Mouse (Mus musculus) kidney, postnatal 10 days (tissue): ENCODE measurements at regions not wholly inside any gene's neighbourhood (a gene's known extent, or its start where the extent isn't known, plus 50 kb on each side); places are given as distances from the start of the nearest gene placed in this dataset.
"Not testable (repeated sequence)": the region's sequence is repeated elsewhere in the genome, so short reads cannot be mapped to it uniquely, and the experiment has no call there.

Experiments used
- DNase-seq: peaks from one replicate; pipeline ENCODE4 v3.0.0; 2021; ENCODE audit warnings: mixed read lengths

DNA sequence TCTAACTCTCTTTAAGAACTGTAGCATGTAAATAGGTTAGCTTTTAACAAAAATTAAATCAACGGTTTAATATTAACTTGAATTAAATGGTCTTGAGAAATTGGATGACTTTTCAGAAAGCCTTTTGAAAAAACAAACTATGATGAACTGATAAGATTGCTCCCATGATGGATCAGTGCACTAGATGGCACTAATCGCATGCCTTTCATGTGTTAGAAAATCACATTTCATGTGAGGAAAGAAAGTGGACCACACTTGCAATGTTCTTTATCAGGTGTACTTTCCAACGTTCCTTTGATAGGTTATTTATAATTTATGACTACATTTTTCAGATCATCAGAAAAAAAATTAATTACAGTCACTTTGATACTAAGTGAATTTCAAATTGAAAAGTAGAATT, 1003.2 kb upstream of the 4930412O13Rik start:
- DNase-seq = no peak

GRCm38 (mm10) chr2:8912417-8912816, 968.6 kb upstream of the 4930412O13Rik start:
- no peak for DNase-seq

GRCm38 (mm10) chr2:8924856-8925255, 956.2 kb upstream of the 4930412O13Rik start:
- DNase-seq = no peak

DNA sequence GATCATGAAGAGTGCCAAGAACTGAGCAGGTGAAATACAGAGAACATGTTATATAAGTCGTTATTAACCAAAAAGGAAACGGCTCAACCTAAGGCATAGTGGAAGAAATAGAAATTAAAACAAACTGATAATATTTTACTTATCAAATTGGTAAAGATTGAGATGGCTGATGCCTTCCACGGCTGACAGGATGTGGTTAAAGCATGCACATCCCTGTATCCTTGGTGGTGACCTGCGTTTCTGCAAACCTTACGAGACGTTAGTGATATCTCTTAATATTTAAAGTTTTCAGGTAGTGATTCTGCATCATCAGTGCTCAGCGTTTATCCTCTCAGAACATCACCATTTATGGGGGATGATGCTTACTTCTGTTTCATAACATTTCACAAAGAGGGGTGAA, 939.5 kb upstream of the 4930412O13Rik start:
- no peak for DNase-seq

DNA sequence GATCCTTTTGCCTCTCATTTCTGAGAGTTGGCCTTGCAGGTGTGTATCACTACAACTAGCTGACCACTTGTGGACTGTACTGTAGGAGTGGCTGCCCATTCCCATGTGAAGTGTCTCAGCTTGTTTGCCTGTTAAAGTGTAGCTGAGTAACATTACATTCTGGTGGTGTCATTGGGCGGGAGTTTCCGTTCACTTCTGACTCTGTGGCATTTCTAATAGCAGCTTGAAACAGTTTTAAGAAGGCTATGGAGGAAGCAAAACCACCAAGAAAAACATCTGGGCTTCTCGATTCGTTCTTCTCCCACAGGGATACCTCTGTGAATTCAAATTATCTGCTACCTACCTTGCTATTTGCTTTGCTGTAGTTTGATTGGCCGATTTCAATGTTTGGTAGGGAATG, 922.1 kb upstream of the 4930412O13Rik start:
- DNase-seq = no peak

DNA sequence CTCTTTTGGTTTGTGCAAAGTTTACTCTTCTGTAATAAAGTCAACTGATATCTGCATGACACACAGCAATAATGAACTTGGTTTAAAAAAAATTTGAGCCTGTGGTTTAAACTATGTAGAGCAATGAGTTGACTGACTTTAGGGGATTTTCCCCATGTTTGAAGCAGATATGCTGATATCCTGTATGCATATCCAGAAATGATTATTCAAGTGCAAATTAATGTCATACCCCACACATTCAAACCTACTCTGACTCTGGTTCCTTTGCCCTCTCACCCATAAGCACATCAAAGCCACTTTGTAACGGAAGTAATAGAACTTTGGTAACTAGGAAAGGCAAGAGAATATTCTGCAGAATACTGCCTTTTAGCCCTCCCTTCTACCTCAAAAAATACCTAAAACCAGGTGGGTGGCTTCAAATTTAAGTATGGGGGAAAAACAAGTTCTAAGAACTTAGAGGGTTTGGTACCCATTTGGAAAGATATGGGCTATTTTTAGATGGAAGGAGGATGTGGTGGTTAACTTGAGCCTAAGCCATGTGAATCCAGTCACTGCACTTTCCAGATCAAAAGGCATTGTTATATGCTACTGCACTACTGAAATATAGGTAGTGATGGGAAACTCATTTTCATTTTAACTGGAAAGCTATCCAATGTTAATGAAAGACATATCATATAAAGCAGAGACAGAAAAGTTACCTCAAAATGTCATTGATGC, 915.9 kb upstream of the 4930412O13Rik start:
- DNase-seq = no peak

DNA sequence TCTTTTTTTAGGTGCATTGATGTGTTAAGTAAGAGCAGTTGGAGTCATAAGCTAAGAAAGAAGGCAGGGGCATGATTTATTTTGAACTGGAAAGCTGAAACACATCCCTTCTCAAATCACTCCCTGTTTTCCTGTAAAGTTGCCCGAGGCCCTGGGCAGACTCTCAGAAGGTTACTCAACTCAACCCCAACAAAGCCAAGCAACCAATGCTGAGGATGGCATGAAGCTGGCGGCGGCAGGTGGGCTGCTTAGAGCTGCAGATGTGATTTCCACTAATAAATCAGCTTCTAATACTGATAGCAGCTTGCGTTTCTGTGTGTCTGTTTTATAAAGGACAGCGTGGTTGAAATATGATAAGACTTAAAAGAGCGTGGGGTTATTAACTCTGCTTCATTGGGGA, 905.4 kb upstream of the 4930412O13Rik start:
- DNase-seq = no peak

GRCm38 (mm10) chr2:9012326-9012725, 868.7 kb upstream of the 4930412O13Rik start:
- no peak for DNase-seq

GRCm38 (mm10) chr2:9033079-9033478, 848.0 kb upstream of the 4930412O13Rik start:
- no peak for DNase-seq

GRCm38 (mm10) chr2:9042355-9042754, 838.7 kb upstream of the 4930412O13Rik start:
- not testable (repeated sequence) for DNase-seq

GRCm38 (mm10) chr2:9047980-9048379, 833.1 kb upstream of the 4930412O13Rik start:
- no peak for DNase-seq

- DNase-seq = no peak
These were observed 807.2 kb upstream of the 4930412O13Rik start for GRCm38 (mm10) chr2:9073851-9074250.

DNA sequence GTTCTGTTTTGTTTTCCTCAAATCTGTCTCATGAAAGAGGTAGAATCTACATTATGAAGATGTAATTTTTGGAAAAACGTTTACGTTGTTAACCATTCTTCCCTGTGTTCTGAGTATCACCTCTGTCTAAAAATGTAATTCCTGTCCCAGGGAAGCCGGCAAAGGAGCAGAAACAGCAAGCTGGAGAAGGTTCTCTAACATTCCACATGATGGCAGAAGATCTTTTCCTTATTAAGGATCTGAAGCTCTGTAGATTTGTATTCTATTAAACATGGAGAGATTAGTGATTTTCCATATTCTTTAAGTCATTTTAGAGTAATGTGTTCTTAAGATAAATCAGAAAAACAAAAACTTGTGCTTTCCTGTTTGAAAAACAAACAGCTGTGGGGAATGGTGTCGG, 802.9 kb upstream of the 4930412O13Rik start:
- DNase-seq = no peak

- DNase-seq = no peak
These were observed 799.3 kb upstream of the 4930412O13Rik start for GRCm38 (mm10) chr2:9081746-9082145.

GRCm38 (mm10) chr2:9095317-9095716, 785.7 kb upstream of the 4930412O13Rik start:
- no peak for DNase-seq

GRCm38 (mm10) chr2:9116697-9117096, 764.4 kb upstream of the 4930412O13Rik start:
- DNase-seq = no peak

- DNase-seq = no peak
These were observed 763.5 kb upstream of the 4930412O13Rik start for GRCm38 (mm10) chr2:9117523-9117922.

DNA sequence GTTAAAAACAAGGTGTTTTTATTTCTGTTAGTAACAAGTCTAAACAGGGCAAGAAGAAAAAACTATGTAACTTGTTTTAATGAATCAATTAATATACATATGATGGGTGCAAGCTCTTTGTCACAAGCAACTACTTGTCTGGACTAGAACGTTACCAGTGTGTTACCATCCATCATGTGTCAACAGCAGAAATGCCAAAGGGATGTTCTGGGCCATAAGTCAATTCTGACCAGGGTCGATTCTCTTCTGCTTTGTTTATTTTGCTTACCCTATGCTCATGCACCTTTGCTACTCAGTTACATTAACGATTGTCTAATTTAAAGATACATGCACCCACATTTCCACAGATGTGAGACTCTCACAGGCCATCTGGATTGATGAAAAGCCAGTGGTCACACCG, 744.1 kb upstream of the 4930412O13Rik start:
- no peak for DNase-seq

- no peak for DNase-seq
These were observed 739.6 kb upstream of the 4930412O13Rik start for GRCm38 (mm10) chr2:9141411-9141810.

DNA sequence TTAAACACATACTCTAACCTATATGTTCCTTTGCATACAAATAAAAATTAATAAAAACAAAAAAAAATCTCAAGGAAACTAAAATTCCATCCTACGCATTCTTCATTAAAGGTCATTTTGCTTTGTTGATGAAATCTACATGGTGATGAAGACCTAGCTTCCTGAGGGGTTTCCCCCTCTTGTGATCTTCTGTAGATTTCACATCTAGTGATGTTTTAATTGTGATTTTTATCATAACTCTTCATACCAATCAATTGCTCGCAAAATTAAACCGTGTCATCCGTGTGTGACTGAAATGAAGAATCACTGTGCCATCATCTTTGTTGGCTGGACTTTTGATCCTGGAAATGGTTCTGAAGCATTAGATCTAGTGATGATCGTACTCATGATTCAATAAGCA, 725.4 kb upstream of the 4930412O13Rik start:
- no peak for DNase-seq

- no peak for DNase-seq
These were observed 720.9 kb upstream of the 4930412O13Rik start for GRCm38 (mm10) chr2:9160181-9160580.

- DNase-seq = no peak
These were observed 717.1 kb upstream of the 4930412O13Rik start for GRCm38 (mm10) chr2:9163819-9164560.

DNA sequence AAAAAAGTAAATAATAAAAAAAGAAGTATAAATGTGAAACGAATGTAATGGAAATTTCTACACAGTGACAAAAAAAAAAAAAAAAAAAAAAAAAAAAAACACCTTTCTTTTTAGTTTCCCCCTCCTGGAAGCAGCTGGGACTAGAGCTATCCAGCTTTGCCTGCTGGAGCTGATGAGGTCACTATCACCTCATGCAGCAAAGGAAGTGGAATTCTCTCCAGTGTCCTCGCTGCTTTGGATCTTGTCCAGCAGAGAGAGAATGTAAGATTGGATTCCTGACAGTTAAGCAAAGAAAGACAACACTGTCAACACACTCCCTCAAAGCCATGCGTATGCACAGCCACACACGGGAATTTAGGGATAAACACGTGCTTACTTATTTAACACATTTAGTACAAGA, 698.9 kb upstream of the 4930412O13Rik start:
- DNase-seq = peak; percentile 6

DNA sequence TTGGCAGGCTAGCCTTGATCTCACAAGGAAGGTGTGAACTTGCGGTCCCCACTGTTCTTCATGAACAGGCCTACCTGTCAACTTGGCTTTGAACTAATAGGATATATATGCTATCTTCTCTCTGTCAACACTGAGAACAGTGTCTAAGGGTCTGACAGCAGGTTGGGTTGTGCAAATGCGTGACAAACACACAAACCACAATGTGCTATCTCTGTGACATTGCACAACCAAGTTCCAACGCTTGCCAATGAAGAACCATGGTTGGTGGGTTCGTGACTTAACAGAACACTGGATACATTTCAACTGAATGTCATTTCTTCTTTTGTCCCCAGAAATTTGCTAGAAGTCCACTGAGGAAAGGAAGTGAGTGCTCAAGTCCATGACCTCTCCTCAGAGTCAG, 696.8 kb upstream of the 4930412O13Rik start:
- no peak for DNase-seq
